Mouse (Mus musculus) cerebellum, adult 11 months (tissue): ENCODE data around the gene Pip5k1b.
A peak's percentile ranks its signal among the peaks of the same experiment; 100 is the strongest.

ENCODE experiments used
- DNase-seq: peaks from one replicate; pipeline ENCODE4 v3.0.0; 2022

The Pip5k1b gene

GRCm38 (mm10) chr19:24284187-24284586, 271.5 kb downstream of the Pip5k1b start:
- peak; percentile 34 for DNase-seq

- DNase-seq: no peak
Measured at GRCm38 (mm10) chr19:24281288-24281980, 274.2 kb downstream of the Pip5k1b start.

- DNase-seq: no peak
Measured at GRCm38 (mm10) chr19:24280601-24281228, 275.0 kb downstream of the Pip5k1b start, which contains the start of gene Fxn. Fxn (minus strand) TSS chr19:24280605.

GRCm38 (mm10) chr19:24279706-24280600, 275.7 kb downstream of the Pip5k1b start:
- peak; percentile 85 for DNase-seq

DNA sequence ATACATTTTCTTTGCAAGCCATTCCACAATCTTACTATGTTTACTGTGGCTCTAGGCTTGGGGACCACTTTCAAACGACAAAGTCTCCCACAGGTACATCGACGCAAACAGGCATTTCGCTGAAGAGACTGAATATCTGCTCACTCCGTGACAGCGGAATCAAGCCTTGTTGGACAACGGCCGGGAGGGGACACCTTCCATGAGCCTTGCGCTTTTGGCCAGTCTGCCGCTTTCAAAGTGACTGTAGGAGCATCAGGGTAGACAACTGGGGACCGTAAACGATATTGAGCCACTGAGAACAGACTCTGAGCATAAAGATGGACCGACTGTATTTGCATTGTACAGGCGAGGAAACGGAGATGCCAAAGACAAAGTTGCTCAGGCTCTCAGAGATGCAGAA, 276.8 kb downstream of the Pip5k1b start:
- DNase-seq: no peak

GRCm38 (mm10) chr19:24274281-24274680, 281.4 kb downstream of the Pip5k1b start:
- no peak for DNase-seq

DNA sequence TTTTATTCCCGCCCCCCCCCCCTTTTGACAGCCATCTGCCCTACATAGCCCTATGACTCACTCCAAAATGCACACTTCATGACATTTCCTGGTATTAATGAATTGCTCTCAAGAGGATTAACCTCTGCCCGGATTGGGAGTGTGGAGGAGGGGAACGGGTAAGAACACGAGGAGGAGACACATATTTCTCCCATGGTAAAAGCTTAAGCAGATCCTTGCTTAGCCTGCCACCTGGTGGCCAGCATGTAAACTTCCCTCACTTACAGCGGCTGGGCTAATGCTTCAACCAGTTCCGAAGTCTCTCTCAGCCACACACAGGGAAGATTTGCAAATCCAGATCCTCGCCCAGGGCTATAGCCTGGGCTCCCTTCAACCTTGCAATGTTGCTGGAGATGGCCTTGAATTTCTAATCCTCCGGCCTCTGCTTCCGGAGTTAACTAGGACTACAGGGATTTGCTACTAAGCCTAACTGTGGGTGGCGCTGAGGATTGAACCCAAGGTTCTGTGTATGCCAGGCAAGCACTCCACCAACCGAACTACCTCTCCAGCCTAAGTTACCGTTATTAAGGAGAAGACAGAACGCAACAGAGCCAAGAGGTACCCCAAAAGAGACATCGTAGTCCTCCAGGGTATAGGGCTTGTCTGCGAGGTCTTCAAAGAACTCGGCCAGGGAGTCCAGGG, 283.8 kb downstream of the Pip5k1b start:
- DNase-seq: peak; percentile 68

GRCm38 (mm10) chr19:24271326-24271725, 284.3 kb downstream of the Pip5k1b start:
- DNase-seq: no peak

- DNase-seq: no peak
Measured at GRCm38 (mm10) chr19:24268531-24268930, 287.1 kb downstream of the Pip5k1b start.

DNA sequence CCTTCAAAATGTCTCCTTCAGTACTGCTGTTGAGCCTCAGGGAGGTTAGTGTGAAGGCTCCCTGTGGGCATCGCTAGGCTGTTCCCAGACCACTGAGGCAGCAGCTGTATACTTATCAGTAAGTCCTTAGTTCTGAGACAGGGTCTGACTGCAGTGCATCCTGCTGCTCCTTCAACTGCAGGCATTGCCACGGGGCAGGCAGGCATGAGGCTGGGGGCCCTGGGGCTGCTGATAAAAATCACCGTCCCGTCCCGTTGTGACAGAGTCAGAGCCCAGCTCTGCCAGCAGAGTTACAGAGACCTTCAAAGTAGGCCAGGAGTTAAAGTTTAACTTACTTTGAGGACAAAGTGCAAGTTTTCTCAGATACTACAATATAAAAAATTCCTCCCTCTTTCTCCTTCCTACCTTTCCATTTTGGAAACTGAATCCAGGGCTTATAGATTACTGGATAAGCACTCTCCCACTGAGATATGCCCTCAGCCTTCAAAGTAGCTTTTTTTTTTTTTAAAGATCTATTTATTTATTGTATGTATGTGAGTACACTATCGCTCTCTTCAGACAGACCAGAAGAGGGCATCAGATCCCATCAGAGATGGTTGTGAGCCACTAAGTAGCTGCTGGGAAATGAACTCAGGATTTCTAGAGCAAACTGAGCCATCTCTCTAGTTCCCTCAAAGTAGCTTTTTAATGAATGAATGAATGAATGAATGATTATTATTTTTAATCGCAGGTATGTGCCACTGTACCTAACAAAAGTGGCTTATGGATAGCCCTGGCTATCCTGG, 289.4 kb downstream of the Pip5k1b start:
- DNase-seq: no peak

GRCm38 (mm10) chr19:24264991-24265390, 290.7 kb downstream of the Pip5k1b start:
- peak; percentile 67 for DNase-seq

- no peak for DNase-seq
Measured at GRCm38 (mm10) chr19:24262736-24263135, 292.9 kb downstream of the Pip5k1b start.

- DNase-seq: no peak
Measured at GRCm38 (mm10) chr19:24259390-24260351, 296.0 kb downstream of the Pip5k1b start.

DNA sequence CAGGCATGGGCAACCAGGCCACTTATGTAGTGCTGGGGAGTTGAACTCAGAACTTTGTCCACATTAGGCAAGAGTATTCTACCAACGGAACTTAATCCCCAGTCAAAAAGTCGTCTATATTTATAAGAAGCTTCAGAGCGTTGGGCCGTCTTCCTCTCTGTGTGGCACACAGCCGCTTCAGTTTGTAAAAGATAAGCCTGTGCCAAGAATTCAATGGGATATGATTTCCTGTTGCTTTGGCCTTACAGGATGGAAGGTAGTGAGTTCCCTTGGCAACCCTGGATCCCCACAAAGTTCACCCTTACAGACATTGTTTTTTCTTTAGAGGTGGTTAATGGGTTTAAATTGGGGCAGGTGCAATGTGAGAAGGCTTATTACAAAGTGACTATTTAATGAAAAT, 297.3 kb downstream of the Pip5k1b start:
- no peak for DNase-seq

- DNase-seq: no peak
Measured at GRCm38 (mm10) chr19:24257962-24258361, 297.7 kb downstream of the Pip5k1b start.

- no peak for DNase-seq
Measured at GRCm38 (mm10) chr19:24253657-24254260, 301.9 kb downstream of the Pip5k1b start.

DNA sequence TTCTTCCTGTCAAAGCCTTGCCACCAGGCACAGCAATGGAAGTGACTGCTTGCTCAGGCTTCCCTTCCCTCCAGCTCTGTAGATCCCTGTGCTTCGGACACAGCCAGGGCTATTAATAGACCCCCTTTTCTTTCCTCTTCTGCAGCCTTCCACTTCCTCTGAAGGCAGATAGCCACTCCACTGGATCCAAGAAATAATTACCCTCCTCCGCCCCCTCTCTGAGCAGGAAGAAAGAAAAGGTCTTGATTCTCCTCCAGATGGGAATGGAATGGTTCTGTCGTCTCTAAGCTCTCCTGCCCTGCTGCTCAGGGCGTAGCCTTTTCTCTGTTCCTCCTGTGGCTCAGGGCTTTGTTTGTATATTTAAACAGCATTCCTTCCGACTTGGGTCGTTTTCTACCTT, 303.8 kb downstream of the Pip5k1b start:
- no peak for DNase-seq
